Mouse (Mus musculus) limb, embryonic 15.5 days (tissue): ENCODE measurements around the gene Pik3c2g. TPM values are rescaled to one million over a fixed set of nuclear protein-coding genes. Genes with fewer than 3 reads are reported as not detected.
A peak's percentile ranks its signal among the peaks of the same experiment; 100 is the strongest.

Experiments
- ATAC-seq: fragments of 200-750 bp; cut with Nextera tagmentation; 2 replicates; pipeline ENCODE4 v1.8.0; 2017; ENCODE audit warnings: low read depth, moderate TSS enrichment; ENCODE audit not compliant: insufficient number of reproducible peaks, low FRiP score, low TSS enrichment
- H3K27ac ChIP-seq: fragments of 300-500 bp; sonication (generic); 2 replicates; pipeline ENCODE4 v1.5.1; 2015; ENCODE audit warnings: moderate library complexity, mild to moderate bottlenecking, inconsistent platforms
- H3K27me3 ChIP-seq: fragments of 300-500 bp; sonication (generic); 2 replicates; pipeline ENCODE4 v1.6.1; 2015; ENCODE audit warnings: inconsistent platforms
- H3K36me3 ChIP-seq: fragments of 300-500 bp; sonication (generic); 2 replicates; pipeline ENCODE4 v1.6.1; 2015; ENCODE audit warnings: inconsistent platforms
- H3K4me1 ChIP-seq: fragments of 300-500 bp; sonication (generic); 2 replicates; pipeline ENCODE4 v1.6.1; 2015; ENCODE audit warnings: inconsistent platforms
- H3K4me2 ChIP-seq: fragments of 300-500 bp; sonication (generic); 2 replicates; pipeline ENCODE4 v1.6.1; 2015; ENCODE audit warnings: mild to moderate bottlenecking, inconsistent platforms
- H3K4me3 ChIP-seq: fragments of 300-500 bp; sonication (generic); 2 replicates; pipeline ENCODE4 v1.5.1; 2015; ENCODE audit warnings: mild to moderate bottlenecking, inconsistent platforms
- H3K9ac ChIP-seq: fragments of 300-500 bp; sonication (generic); 2 replicates; pipeline ENCODE4 v1.6.1; 2015; ENCODE audit warnings: inconsistent platforms
- H3K9me3 ChIP-seq: fragments of 300-500 bp; sonication (generic); 2 replicates; pipeline ENCODE4 v1.6.1; 2016; ENCODE audit warnings: inconsistent platforms
- WGBS: fragments of 180-500 bp; shearing (Covaris S2); methylation state at CpG from one replicate; pipeline ENCODE4 v1.1.7; 2015; 5-methylcytosine and 5-hydroxymethylcytosine counted together
- polyA plus RNA-seq: library from polyadenylated mRNA; unstranded; fragments of >200 nt; fragmentation: Nextera tagmentation; extraction: Ambion mirVana; gene quantifications from 2 replicates; pipeline ENCODE4 v1.2.1, GENCODE M21; 2015

Gene Pik3c2g
- polyA plus RNA-seq, 1 experiment from 2014 or later: 2.0 TPM

GRCm38 (mm10) chr6:139851705-139852603 is 264.9 kb downstream of the Pik3c2g start:
- no peaks in the 10 kb centered on the region for H3K27me3 ChIP-seq
- peak; percentile 63; the same call in 1 of the 2 replicates for ATAC-seq
- H3K4me2 ChIP-seq: no peak overlapping the region
- no peaks in the 10 kb centered on the region for H3K36me3 ChIP-seq
- no peaks in the 10 kb centered on the region for H3K4me1 ChIP-seq
- no peak overlapping the region for H3K9ac ChIP-seq
- H3K27ac ChIP-seq: no peak overlapping the region
- H3K4me3 ChIP-seq: no peak overlapping the region
- no peaks in the 10 kb centered on the region for H3K9me3 ChIP-seq
- WGBS: 71% methylated on average over 21 of the region's 21 CpGs

- 37% methylated on average over 3 of the region's 3 CpGs for WGBS
- ATAC-seq: no peak
Measured at GRCm38 (mm10) chr6:139852836-139853235, 265.8 kb downstream of the Pik3c2g start.

DNA sequence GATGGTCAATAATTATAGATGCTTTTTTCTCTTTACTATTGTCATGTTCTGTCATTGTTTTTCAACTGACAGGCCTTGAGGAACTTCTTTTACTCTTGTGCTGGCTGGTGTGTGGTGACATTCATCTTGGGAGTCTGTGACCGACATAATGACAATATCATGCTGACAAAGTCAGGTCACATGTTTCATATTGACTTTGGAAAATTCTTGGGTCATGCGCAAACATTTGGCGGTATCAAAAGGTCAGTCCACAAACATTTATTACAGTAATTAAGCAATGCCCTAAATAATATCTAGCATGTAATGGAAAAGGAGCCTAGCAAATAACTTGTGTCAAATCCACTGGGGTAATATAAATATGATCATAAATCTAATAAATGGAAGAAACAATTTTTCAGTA is 273.1 kb downstream of the Pik3c2g start:
- H3K27me3 ChIP-seq: no peaks in the 10 kb centered on the region
- H3K9me3 ChIP-seq: no peaks in the 10 kb centered on the region
- H3K36me3 ChIP-seq: no peaks in the 10 kb centered on the region
- no peak for ATAC-seq
- H3K27ac ChIP-seq: no peak overlapping the region
- H3K9ac ChIP-seq: no peak overlapping the region
- no peaks in the 10 kb centered on the region for H3K4me1 ChIP-seq
- no peak overlapping the region for H3K4me2 ChIP-seq
- 68% methylated on average over 3 of the region's 3 CpGs for WGBS
- H3K4me3 ChIP-seq: no peak overlapping the region

More at GRCm38 (mm10) chr6:139852836-139853235, 265.8 kb downstream of the Pik3c2g start:
- Histone ChIP-seq H3K9ac (no peak overlapping the region), H3K27me3 (no peaks in the 10 kb centered on the region), H3K4me3 (no peak overlapping the region), H3K36me3 (no peaks in the 10 kb centered on the region), H3K4me2 (no peak overlapping the region), H3K4me1 (no peaks in the 10 kb centered on the region), H3K9me3 (no peaks in the 10 kb centered on the region), H3K27ac (no peak overlapping the region)

DNA sequence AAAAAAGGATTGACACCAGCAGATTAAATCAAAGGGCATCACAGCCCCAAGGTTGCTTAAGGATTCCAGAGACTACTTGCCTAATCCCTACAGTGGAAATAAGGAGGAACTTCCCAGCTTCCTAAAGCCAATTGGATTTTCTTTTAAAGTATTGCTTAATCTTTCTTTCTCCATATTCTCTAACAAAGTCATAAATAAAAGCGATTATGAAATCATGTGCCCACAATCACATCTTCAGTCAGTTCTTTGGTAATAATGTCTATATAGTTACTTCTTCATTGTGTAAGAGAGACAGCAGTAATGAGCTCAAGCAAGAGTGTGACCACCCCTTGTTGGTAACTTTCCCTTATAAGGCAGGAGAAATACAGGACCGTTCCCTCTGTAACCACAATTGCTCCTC is 274.5 kb downstream of the Pik3c2g start:
- WGBS: 81% methylated on average over 2 of the region's 2 CpGs
- Histone ChIP-seq H3K4me3 (no peak overlapping the region), H3K4me2 (no peak overlapping the region), H3K4me1 (no peaks in the 10 kb centered on the region), H3K9me3 (no peaks in the 10 kb centered on the region), H3K27ac (no peak overlapping the region), H3K9ac (no peak overlapping the region), H3K27me3 (no peaks in the 10 kb centered on the region), H3K36me3 (no peaks in the 10 kb centered on the region)
- ATAC-seq: no peak

GRCm38 (mm10) chr6:139865059-139865673 is 278.1 kb downstream of the Pik3c2g start:
- ATAC-seq: no peak
- H3K36me3 ChIP-seq: no peaks in the 10 kb centered on the region
- no peak overlapping the region for H3K27ac ChIP-seq
- no peak overlapping the region for H3K4me2 ChIP-seq
- H3K9me3 ChIP-seq: no peaks in the 10 kb centered on the region
- H3K9ac ChIP-seq: no peak overlapping the region
- WGBS: 88% methylated on average over 18 of the region's 18 CpGs
- H3K27me3 ChIP-seq: no peaks in the 10 kb centered on the region
- H3K4me3 ChIP-seq: no peak overlapping the region
- H3K4me1 ChIP-seq: no peaks in the 10 kb centered on the region

GRCm38 (mm10) chr6:139874418-139875176 is 287.6 kb downstream of the Pik3c2g start:
- no peaks in the 10 kb centered on the region for H3K9me3 ChIP-seq
- WGBS: 35% methylated on average over 3 of the region's 3 CpGs
- H3K4me2 ChIP-seq: no peak overlapping the region
- no peaks in the 10 kb centered on the region for H3K27me3 ChIP-seq
- H3K9ac ChIP-seq: no peak overlapping the region
- no peak for ATAC-seq
- no peaks in the 10 kb centered on the region for H3K4me1 ChIP-seq
- no peak overlapping the region for H3K4me3 ChIP-seq
- no peaks in the 10 kb centered on the region for H3K36me3 ChIP-seq
- no peak overlapping the region for H3K27ac ChIP-seq

DNA sequence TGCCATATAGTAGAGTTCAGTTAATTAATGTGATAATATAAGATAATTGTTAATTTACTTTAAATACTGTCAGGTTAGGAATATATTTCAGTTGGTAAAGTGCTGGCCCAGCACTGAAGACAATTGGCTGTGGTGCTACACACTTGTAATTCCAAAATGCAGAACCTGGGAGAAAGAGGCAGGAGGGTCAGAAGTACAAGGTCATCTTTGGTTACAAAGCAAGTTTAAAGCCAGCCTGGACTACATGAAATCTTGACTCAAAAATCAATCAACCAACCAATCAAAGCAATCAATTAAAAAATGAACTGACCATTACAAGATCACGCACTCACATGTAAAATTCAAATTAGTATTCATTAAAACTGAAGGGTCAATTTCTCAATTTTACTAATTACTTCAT is 289.7 kb downstream of the Pik3c2g start:
- Histone ChIP-seq H3K27ac (no peak overlapping the region), H3K4me3 (no peak overlapping the region), H3K36me3 (no peaks in the 10 kb centered on the region), H3K9ac (no peak overlapping the region), H3K4me1 (no peaks in the 10 kb centered on the region), H3K27me3 (no peaks in the 10 kb centered on the region), H3K4me2 (no peak overlapping the region), H3K9me3 (no peaks in the 10 kb centered on the region)
- no peak for ATAC-seq
- 87% methylated on average over 1 of the region's 1 CpGs for WGBS

DNA sequence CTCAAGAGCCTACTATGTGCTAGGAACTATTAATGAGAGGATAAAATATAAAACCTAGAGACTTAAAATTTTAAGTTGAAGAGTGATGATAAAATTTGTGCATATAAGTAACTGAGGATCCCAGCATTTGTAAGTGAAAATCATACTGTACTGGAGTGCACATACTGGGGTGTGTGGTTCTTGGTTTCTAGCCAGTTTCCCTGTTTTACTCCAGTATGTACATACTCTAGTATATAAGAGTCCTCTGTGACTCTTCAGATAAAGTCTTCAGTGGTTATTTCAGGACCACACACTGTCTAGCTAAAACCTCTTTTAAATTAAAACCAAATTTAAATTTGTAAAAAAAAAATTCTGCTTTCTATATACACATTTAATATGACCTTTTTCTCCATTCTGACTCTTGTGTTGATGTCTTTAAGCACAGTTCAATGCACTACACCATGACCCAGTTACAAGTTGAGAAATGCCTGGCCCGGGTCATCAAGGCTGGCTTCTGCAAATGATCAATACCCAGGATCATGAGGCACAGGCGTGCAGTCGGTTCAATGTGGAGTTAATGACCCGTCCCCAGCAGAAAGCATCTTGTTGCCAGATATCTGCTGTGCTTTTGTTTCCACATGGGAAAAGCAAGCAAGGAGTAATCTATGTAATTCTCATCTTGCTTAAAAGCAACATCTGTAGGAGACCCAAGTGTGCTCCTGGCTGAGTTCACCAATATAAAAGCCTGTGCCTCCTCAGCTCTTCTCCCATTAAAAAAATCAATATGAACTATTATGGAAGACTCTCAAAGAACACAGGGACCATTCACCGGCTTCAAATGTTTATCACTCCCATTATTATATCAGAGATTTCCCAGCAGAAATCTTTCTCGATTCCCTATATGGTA is 290.7 kb downstream of the Pik3c2g start:
- Histone ChIP-seq H3K4me3 (no peak overlapping the region), H3K4me1 (no peaks in the 10 kb centered on the region), H3K9ac (no peak overlapping the region), H3K4me2 (no peak overlapping the region), H3K27me3 (no peaks in the 10 kb centered on the region), H3K36me3 (no peaks in the 10 kb centered on the region), H3K27ac (no peak overlapping the region), H3K9me3 (no peaks in the 10 kb centered on the region)
- 52% methylated on average over 6 of the region's 6 CpGs for WGBS
- no peak for ATAC-seq

GRCm38 (mm10) chr6:139878362-139878696 is 291.3 kb downstream of the Pik3c2g start:
- H3K9ac ChIP-seq: no peak overlapping the region
- ATAC-seq: no peak
- 72% methylated on average over 1 of the region's 1 CpGs for WGBS

GRCm38 (mm10) chr6:139882076-139882475 is 295.1 kb downstream of the Pik3c2g start:
- Histone ChIP-seq H3K4me2 (no peak overlapping the region), H3K9me3 (no peaks in the 10 kb centered on the region), H3K9ac (no peak overlapping the region), H3K27me3 (no peaks in the 10 kb centered on the region), H3K36me3 (no peaks in the 10 kb centered on the region), H3K27ac (no peak overlapping the region), H3K4me1 (no peaks in the 10 kb centered on the region), H3K4me3 (no peak overlapping the region)
- no peak for ATAC-seq
- 95% methylated on average over 2 of the region's 2 CpGs for WGBS

More at GRCm38 (mm10) chr6:139878362-139878696, 291.3 kb downstream of the Pik3c2g start:
- Histone ChIP-seq H3K9me3 (no peaks in the 10 kb centered on the region), H3K4me2 (no peak overlapping the region), H3K4me3 (no peak overlapping the region), H3K27ac (no peak overlapping the region), H3K27me3 (no peaks in the 10 kb centered on the region), H3K4me1 (no peaks in the 10 kb centered on the region), H3K36me3 (no peaks in the 10 kb centered on the region)

GRCm38 (mm10) chr6:139887175-139887574 is 300.2 kb downstream of the Pik3c2g start:
- Histone ChIP-seq H3K4me3 (no peak overlapping the region), H3K36me3 (no peaks in the 10 kb centered on the region), H3K4me2 (no peak overlapping the region), H3K27ac (no peak overlapping the region), H3K4me1 (no peaks in the 10 kb centered on the region), H3K9me3 (no peaks in the 10 kb centered on the region), H3K27me3 (no peaks in the 10 kb centered on the region), H3K9ac (no peak overlapping the region)
- no peak for ATAC-seq
